Mouse (Mus musculus) CD4-positive naive resting alpha-beta T cell, adult 57 days (primary cell): Measurements from ENCODE around the gene Pmpca. TPM values are rescaled to one million over a fixed set of nuclear protein-coding genes. Genes with fewer than 3 reads are reported as not detected.

Source experiments
- total RNA-seq: library from RNA; stranded (reverse); gene quantifications from one replicate; pipeline ENCODE4 v1.2.4, GENCODE M21; 2023

Gene Pmpca
- total RNA-seq: 80.1 TPM

DNA sequence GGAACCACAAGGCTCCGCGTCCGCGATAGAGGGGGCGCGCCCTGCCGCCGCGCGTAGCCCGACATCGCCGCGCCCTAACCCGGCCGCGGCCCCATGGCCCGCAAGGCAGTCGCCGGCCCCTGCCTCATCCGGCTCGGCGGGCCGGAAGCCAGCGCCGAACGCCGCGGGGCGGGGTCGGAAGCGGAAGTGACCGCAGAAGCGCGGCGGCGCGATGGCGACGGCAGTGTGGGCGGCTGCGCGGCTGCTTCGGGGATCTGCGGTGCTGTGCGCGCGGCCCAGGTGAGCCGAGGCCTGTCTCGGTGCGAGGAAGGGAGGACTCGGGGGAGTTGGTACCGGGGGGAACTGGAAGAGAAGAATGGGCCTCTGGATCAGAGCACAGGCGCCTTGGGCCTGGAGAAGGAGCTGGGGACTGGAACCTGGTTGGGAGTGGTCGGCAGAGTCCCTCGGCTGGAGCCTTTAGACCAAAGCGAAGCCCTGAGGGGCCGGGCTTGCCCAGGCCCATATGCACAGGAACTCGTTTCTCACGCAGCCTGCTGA, at the start of gene Pmpca, which contains the start of gene Entr1:
Gene Pmpca, plus strand, starts transcription at position 186 of the 537 bp plus-strand sequence.
Gene Entr1, minus strand, starts transcription at position 163 of the 537 bp plus-strand sequence.

DNA sequence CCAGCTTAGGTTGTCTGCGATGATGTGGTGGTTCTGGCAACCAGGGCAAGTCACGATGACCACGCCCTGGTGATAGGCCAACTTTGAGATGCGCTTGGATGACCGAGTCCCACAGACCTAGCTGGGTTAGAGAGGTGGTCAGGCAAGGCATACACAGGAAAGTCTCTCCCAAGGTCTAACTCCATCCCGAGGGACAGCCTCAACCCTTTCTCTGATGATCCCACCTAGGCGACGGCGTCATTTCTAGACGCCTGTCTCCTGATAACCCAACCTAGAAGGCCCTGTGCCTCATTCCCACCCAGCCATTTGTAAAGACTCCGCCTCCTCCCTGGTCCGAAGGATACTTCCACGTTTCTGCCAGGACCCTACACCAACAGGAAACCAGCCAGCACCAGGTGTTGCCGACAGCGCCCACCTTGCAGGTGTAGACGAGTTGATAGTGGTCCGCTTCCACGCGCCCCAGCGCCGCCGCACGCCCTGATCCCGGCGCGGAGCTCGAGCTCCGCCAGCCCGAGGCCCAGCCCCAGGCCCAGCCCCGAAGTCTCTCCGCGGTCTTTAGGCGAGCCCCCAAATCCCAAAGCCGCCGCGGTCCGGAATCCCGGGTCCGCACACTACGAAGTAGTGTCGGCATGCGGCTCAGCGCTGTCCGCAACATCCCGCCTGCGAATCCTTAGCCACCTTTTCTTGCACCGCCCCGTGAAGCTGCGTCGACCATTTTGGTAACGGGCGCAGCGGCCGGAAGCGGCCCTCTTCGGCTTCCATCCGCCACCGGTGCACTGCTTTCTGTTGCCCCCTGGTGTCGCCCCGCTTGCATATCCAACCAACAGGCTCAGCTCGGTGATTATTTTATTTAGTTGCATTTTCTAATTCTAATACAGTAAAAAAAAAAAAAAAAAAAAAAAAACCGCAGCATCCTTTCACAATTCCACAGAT, 37.5 kb upstream of the Pmpca start, which contains the start of gene Dnlz:
Gene Dnlz, minus strand, starts transcription at position 753 of the 933 bp plus-strand sequence.

DNA sequence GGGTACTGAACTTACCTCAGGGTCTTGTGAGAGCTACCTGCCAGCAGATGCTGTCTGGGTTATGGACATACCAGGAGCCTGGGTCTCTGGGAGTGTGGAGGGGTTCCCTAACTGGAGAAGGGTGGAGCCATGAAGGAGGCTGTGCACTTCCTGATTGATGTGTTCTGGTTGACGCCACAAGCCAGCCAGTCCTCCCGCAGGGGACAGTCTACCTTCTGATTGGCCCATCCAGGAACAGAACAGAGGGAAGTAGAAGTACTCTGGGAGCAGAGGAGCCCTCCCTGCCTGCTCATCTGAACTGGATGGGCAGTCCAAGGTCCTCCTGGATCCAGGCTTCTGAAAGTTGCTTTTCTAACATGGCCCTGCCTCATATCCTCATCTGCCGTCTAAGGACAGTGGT, 28.4 kb upstream of the Pmpca start, which contains the start of gene Card9:
Gene Card9, minus strand, starts transcription at position 147 of the 400 bp plus-strand sequence.

GRCm38 (mm10) chr2:26380131-26380771, 8.9 kb upstream of the Pmpca start, which contains the start of gene Snapc4:
Gene Snapc4 (minus strand): TSS chr2:26380653.

GRCm38 (mm10) chr2:26408515-26409356, 19.6 kb downstream of the Pmpca start, which contains the start of gene Inpp5e:
Gene Inpp5e (minus strand): TSS chr2:26409203.

DNA sequence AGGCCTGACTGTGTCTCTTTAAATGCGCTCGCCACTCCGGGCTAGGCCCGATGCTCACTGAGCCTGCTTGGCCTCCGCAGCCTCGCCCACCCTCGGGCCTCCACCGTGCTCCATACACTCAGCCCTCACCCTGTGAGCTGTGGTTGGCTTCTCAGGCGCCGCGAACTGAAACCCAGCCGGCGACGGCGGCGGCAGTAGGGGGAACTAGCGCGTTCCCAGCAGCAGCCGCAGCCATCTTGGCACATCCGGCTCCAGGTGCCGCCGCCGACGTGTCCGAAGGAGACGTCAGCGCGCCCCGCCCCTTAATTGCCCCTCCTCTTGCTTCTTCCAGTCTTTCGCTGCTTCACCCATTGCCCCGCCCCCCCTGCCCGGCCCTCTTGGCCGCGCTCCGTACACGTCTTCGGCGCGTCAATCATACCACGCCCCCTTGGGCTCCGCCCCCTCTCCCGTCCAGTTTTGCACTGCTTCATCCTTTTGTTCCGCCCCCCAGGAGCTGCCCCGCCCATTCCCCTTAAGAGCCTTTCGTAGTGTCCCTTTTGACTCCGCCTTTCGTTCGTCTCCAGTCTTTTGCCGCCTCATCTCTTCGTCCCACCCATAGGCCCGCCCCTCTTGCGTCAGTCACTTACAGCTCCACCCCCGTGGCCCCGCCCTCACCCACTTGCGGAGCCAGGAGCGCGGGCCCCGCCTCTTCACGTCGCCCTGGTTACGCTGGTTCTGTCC, 56.0 kb downstream of the Pmpca start, which contains the start of gene Sec16a:
Gene Sec16a, minus strand, starts transcription at position 271 of the 720 bp plus-strand sequence.

Other genes starting within 250 kb of the Pmpca start
- not detected for gene Lhx3, start 181.1 kb upstream of the Pmpca start, total RNA-seq
- 7.1 TPM for gene Qsox2, start 151.8 kb upstream of the Pmpca start, total RNA-seq
- gene Ccdc187, start 94.8 kb upstream of the Pmpca start, total RNA-seq: 0.06 TPM
- gene Gpsm1, start 73.8 kb upstream of the Pmpca start, total RNA-seq: 29.5 TPM
- 10.1 TPM for gene Dnlz, start 37.2 kb upstream of the Pmpca start, total RNA-seq
- gene Card9, start 28.4 kb upstream of the Pmpca start, total RNA-seq: 9.0 TPM
- gene Snapc4, start 8.7 kb upstream of the Pmpca start, total RNA-seq: 112 TPM
- gene Entr1, start within 50 bp of the Pmpca start, total RNA-seq: 138 TPM
- gene Inpp5e, start 19.9 kb downstream of the Pmpca start, total RNA-seq: 32.6 TPM
- 82.1 TPM for gene Sec16a, start 55.9 kb downstream of the Pmpca start, total RNA-seq
- gene Notch1, start 127.3 kb downstream of the Pmpca start, total RNA-seq: 130 TPM
- gene Egfl7, start 190.7 kb downstream of the Pmpca start, total RNA-seq: 5.3 TPM
- gene Gm20532, start 197.3 kb downstream of the Pmpca start, total RNA-seq: not detected
- gene Agpat2, start 215.1 kb downstream of the Pmpca start, total RNA-seq: 12.1 TPM
- gene Fam69b, start 239.1 kb downstream of the Pmpca start, total RNA-seq: 1.7 TPM